Mouse (Mus musculus): ENCODE measurements around the gene Cln3. TPM values are rescaled to one million over a fixed set of nuclear protein-coding genes. Genes with fewer than 3 reads are reported as not detected.

Gene Cln3
- total RNA-seq (2012; rRNA removed) = 35.1 and 61.6 TPM in 2 replicates

DNA sequence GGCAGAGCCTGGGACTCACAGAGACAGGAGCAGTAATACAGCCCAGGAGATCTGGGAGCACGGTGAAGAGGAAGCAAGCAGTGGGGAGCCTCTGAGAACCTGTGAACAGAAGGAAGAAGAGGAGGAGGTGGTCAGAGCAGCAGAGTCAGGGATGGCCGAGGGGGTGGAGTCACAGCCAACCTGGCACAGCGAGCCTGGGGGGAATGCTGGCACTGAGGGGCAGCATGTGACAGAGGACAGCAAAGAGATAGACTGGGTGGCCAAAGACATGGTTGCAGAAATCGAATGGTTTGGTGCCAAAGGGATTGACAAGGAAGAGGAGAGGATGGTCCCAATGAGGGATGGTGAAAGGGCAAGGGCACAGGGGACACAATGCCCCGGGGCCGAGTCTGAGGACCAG is at the start of gene Cln3:
TSS of gene Cln3 (minus strand) at position 101 of the 400 bp plus-strand sequence.
- in situ Hi-C loops (cut with MboI; ENCODE audit: low sequenced_read_pairs in 2 of 2, unreplicated experiment in 2 of 2) = no loop called here
- H3K27ac ChIP-seq (ENCODE audit: insufficient read depth, low read depth, low read length, poor library complexity, severe bottlenecking) = no peak within 1 kb of the TSS
- H3K4me1 ChIP-seq (ENCODE audit: control insufficient read depth in 2 of 2, insufficient read depth in 2 of 2, low read length in 2 of 2, poor library complexity in 1 of 2) = peaks cover 0 to 13% of the 10 kb centered on the region in 2 experiments; a peak in 1 of 4 replicates
- no peak for DNase-seq (ENCODE audit: low read depth, low spot score)
- TF ChIP-seq ZC3H11A (IDR thresholded peaks at IDR 0.05; ENCODE audit: borderline replicate concordance, low read depth, low read length) = no peak
- no peak for TF ChIP-seq ZNF384 (IDR thresholded peaks at IDR 0.05; ENCODE audit: low read depth, low read length)
- no peak for TF ChIP-seq HCFC1 (IDR thresholded peaks at IDR 0.05; ENCODE audit: borderline replicate concordance, insufficient read depth, low read length)
- no peak for TF ChIP-seq CHD2 (IDR thresholded peaks at IDR 0.05; ENCODE audit: low read depth, low read length)
- TF ChIP-seq MAFK (IDR thresholded peaks at IDR 0.05; ENCODE audit: insufficient read depth, low read depth, low read length) = no peak
- H3K36me3 ChIP-seq (ENCODE audit: control insufficient read depth, insufficient read depth, low read length, poor library complexity, severe bottlenecking) = no peaks in the 10 kb centered on the region
- H3K9me3 ChIP-seq (ENCODE audit: control insufficient read depth, insufficient read depth, low read depth, low read length) = no peaks in the 10 kb centered on the region
- 0 out of 4 replicates have a peak within 1 kb of the TSS, but pooled peaks of 1 of the 2 experiments have one; percentile 9 for H3K4me3 ChIP-seq (ENCODE audit: insufficient read depth in 1 of 2, low read depth in 1 of 2, low read length in 2 of 2, poor library complexity in 1 of 2, severe bottlenecking in 1 of 2)
- peak within 1 kb of the TSS; percentile 4; the same call in 1 of the 2 replicates for H3K9ac ChIP-seq (ENCODE audit: insufficient read depth, low read depth, low read length, poor library complexity, severe bottlenecking)

- Histone ChIP-seq H3K4me1 (ENCODE audit: control insufficient read depth in 2 of 2, insufficient read depth in 2 of 2, low read length in 2 of 2, poor library complexity in 1 of 2) (peaks cover 5 to 11% of the 10 kb centered on the region in 2 experiments; a peak in 2 of 4 replicates), H3K36me3 (ENCODE audit: control insufficient read depth, insufficient read depth, low read length, poor library complexity, severe bottlenecking) (no peaks in the 10 kb centered on the region), H3K9ac (ENCODE audit: insufficient read depth, low read depth, low read length, poor library complexity, severe bottlenecking) (no peak overlapping the region), H3K27ac (ENCODE audit: insufficient read depth, low read depth, low read length, poor library complexity, severe bottlenecking) (no peak overlapping the region), H3K4me3 (ENCODE audit: insufficient read depth in 1 of 2, low read depth in 1 of 2, low read length in 2 of 2, poor library complexity in 1 of 2, severe bottlenecking in 1 of 2) (no peak overlapping the region), H3K9me3 (ENCODE audit: control insufficient read depth, insufficient read depth, low read depth, low read length) (no peaks in the 10 kb centered on the region)
- no peak for DNase-seq (ENCODE audit: low read depth, low spot score)
- in situ Hi-C loops (cut with MboI; ENCODE audit: low sequenced_read_pairs in 2 of 2, unreplicated experiment in 2 of 2) = no loop called here
- peak; percentile 87 for TF ChIP-seq MAFK (IDR thresholded peaks at IDR 0.05; ENCODE audit: insufficient read depth, low read depth, low read length)
- TF ChIP-seq HCFC1 (IDR thresholded peaks at IDR 0.05; ENCODE audit: borderline replicate concordance, insufficient read depth, low read length) = no peak
These were observed 49.8 kb upstream of the Cln3 start for GRCm38 (mm10) chr7:126635375-126635774.

DNA sequence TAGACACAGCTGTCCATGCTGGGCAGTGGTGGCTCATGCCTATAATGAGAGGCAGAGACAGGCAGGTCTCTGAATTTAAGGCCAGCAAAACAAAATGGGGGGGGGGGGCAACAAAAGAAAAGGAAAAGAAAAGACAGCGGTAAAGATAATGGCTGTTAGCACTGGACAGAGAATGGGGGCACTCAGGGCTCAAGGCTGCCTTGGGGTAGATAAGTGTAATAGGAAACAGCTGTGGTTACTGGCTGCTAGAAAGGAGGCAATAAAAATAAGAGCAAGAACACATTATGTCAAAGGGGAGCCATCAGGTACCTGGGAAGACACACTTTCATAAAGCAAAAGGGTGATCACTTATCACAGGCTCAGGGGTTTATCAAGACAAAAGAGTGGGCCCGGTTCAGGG is 46.9 kb upstream of the Cln3 start:
- Histone ChIP-seq H3K4me3 (ENCODE audit: insufficient read depth in 1 of 2, low read depth in 1 of 2, low read length in 2 of 2, poor library complexity in 1 of 2, severe bottlenecking in 1 of 2) (no peak overlapping the region), H3K9ac (ENCODE audit: insufficient read depth, low read depth, low read length, poor library complexity, severe bottlenecking) (no peak overlapping the region), H3K36me3 (ENCODE audit: control insufficient read depth, insufficient read depth, low read length, poor library complexity, severe bottlenecking) (no peaks in the 10 kb centered on the region), H3K4me1 (ENCODE audit: control insufficient read depth in 2 of 2, insufficient read depth in 2 of 2, low read length in 2 of 2, poor library complexity in 1 of 2) (peaks cover 7 to 15% of the 10 kb centered on the region in 2 experiments; a peak in 2 of 4 replicates), H3K9me3 (ENCODE audit: control insufficient read depth, insufficient read depth, low read depth, low read length) (no peaks in the 10 kb centered on the region), H3K27ac (ENCODE audit: insufficient read depth, low read depth, low read length, poor library complexity, severe bottlenecking) (no peak overlapping the region)
- in situ Hi-C loops (cut with MboI; ENCODE audit: low sequenced_read_pairs in 2 of 2, unreplicated experiment in 2 of 2) = no loop called here
- no peak for TF ChIP-seq CHD2 (IDR thresholded peaks at IDR 0.05; ENCODE audit: low read depth, low read length)
- no peak for TF ChIP-seq MAFK (IDR thresholded peaks at IDR 0.05; ENCODE audit: insufficient read depth, low read depth, low read length)
- no peak for TF ChIP-seq ZNF384 (IDR thresholded peaks at IDR 0.05; ENCODE audit: low read depth, low read length)
- no peak for TF ChIP-seq ZC3H11A (IDR thresholded peaks at IDR 0.05; ENCODE audit: borderline replicate concordance, low read depth, low read length)
- TF ChIP-seq HCFC1 (IDR thresholded peaks at IDR 0.05; ENCODE audit: borderline replicate concordance, insufficient read depth, low read length) = no peak
- DNase-seq (ENCODE audit: low read depth, low spot score) = no peak

DNA sequence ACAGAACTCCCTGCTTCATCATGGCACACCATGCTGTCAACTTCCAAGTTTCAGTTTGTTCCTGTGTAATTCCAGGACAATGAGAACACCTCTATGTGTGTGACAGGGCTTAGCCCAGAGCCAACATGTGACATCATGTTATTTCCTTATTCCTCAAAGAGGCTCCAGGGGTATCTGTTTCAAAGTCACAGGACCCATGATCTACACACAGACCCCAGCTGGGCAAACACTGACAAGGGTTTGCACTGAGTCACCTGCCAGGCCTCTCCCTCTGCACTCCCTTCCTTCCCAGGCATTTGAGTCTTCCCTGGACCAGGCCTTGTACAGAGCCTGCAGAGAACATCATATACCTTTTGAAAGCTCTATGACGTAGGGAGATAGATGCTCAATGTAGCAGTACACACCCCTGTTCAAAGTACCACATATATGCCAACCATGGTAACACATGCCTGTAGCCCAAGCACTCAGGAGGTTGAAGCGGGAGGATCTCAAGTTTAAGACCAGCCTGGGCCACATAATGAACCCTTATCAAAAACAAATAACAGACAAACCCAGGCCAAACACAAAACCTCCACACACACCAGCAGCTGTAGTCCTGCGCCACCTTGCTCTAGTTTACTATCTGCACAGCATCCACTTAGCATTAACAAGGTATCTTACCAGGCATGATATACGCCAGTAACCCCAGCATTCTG is 45.4 kb upstream of the Cln3 start, which contains the start of gene Nupr1:
TSS of gene Nupr1 (minus strand) at position 38 of the 695 bp plus-strand sequence.
- TF ChIP-seq ZC3H11A (IDR thresholded peaks at IDR 0.05; ENCODE audit: borderline replicate concordance, low read depth, low read length) (no peak), ZNF384 (IDR thresholded peaks at IDR 0.05; ENCODE audit: low read depth, low read length) (no peak), HCFC1 (IDR thresholded peaks at IDR 0.05; ENCODE audit: borderline replicate concordance, insufficient read depth, low read length) (no peak), CHD2 (IDR thresholded peaks at IDR 0.05; ENCODE audit: low read depth, low read length) (no peak), MAFK (IDR thresholded peaks at IDR 0.05; ENCODE audit: insufficient read depth, low read depth, low read length) (no peak)
- Histone ChIP-seq H3K27ac (ENCODE audit: insufficient read depth, low read depth, low read length, poor library complexity, severe bottlenecking) (no peak within 1 kb of the TSS), H3K9ac (ENCODE audit: insufficient read depth, low read depth, low read length, poor library complexity, severe bottlenecking) (no peak within 1 kb of the TSS), H3K4me1 (ENCODE audit: control insufficient read depth in 2 of 2, insufficient read depth in 2 of 2, low read length in 2 of 2, poor library complexity in 1 of 2) (peaks cover 11 to 18% of the 10 kb centered on the region in 2 experiments), H3K4me3 (ENCODE audit: insufficient read depth in 1 of 2, low read depth in 1 of 2, low read length in 2 of 2, poor library complexity in 1 of 2, severe bottlenecking in 1 of 2) (no peak within 1 kb of the TSS), H3K9me3 (ENCODE audit: control insufficient read depth, insufficient read depth, low read depth, low read length) (no peaks in the 10 kb centered on the region), H3K36me3 (ENCODE audit: control insufficient read depth, insufficient read depth, low read length, poor library complexity, severe bottlenecking) (no peaks in the 10 kb centered on the region)
- no peak for DNase-seq (ENCODE audit: low read depth, low spot score)
- in situ Hi-C loops (cut with MboI; ENCODE audit: low sequenced_read_pairs in 2 of 2, unreplicated experiment in 2 of 2) = no loop called here

Data from ES-E14 (cell line).